Mouse (Mus musculus): ENCODE results near the gene Rpl12. TPM values are rescaled to one million over a fixed set of nuclear protein-coding genes. Genes with fewer than 3 reads are reported as not detected.
A peak's percentile ranks its signal among the peaks of the same experiment; 100 is the strongest.
"Not testable (repeated sequence)": the region's sequence is repeated elsewhere in the genome, so short reads cannot be mapped to it uniquely, and the experiment has no call there.

Rpl12 gene
- total RNA-seq, 2 experiments from 2014 or later = 2,545 to 2,750 TPM

DNA sequence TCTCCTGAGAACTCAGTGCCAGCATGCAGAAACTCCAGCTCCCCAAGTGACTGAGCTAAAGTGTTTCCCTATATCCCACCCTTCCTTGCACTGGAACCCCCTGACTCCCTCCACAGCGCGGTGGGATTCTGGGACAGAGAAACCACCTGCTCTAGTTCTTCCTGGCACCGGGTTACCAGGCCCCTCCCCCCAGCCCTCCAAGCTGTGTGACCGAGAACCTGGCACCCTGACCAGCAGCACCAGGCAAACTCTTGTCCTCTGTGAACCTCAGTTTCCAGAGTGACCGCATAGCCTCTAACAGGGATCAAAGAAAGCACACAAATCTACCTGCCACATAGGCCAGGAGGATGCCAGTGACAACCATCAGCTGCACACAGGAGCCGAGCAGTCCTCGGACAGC, 18.3 kb downstream of the Rpl12 start:
- no peak for ATAC-seq (replicated peaks; ENCODE audit: poor library complexity)

DNA sequence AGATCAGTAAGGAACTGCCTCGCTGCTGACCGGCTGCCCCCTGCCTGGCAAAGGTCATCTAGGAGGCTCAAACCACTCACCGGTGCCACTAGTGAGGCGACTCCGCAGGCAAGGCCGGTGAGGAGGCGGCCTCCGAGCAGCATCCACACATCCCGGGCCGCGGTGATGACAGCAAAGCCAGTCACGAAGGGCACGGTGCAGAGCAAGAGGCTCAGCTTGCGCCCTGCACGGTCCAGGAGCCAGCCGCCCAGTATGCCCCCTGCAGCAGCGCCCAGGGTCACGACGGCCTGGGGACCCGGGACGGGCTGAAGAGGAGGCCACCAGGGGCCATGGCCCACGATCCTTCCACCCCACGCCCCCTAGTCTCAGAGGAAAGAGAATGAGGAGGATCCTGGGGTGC, 19.9 kb downstream of the Rpl12 start:
- peak; percentile 25 for ATAC-seq (replicated peaks; ENCODE audit: poor library complexity)

DNA sequence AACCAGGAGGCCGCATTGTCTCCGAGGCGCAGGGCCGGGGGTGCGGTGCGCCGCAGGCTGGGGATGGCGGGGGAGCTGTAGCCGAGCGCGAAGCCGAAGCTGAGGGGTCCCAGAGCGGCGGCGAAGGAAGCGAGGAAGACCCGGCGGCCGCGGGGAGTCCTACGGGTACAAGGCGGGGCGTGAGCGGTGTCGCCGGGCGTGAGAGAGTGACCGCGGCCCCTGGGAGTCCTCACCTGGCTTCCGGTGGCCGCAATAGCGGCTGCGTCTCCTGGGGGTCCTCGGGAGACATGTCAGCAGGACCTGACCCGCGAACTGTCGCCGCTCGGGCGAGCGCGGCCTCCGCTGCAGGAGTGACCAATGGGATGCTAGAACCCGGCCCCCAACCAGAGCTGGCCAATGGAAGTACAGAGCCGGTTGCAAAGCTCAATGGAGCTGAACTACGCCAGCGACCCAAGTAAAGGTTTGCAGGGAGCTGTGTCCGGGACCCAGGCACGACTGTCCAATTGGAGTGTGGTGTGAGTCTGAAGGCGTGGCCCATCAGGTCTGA, 20.4 kb downstream of the Rpl12 start, which contains the start of gene Slc2a8:
Gene Slc2a8 (minus strand): TSS at position 359 of the 547 bp plus-strand sequence.
- peak; percentile 95 for ATAC-seq (replicated peaks; ENCODE audit: poor library complexity)

DNA sequence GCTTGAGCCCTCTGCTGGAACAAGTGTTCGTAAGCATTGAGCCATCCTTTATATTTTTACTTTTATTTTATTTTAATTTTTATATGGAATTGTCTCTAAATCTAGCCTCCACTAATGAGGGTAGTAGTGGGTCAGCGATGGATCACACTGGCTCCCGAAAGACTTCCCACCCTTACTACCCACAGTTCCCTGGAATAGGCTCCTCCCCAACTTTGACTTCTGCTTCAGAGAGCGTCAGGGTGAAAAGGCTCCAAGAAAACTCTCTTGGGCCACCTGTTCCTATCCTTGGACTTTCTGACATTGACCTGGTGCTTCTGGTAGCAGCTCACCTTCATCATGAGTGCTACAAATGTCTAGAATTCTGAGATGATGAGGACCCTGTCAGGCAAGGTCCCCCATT, 21.3 kb downstream of the Rpl12 start:
- ATAC-seq (replicated peaks; ENCODE audit: poor library complexity) = no peak

DNA sequence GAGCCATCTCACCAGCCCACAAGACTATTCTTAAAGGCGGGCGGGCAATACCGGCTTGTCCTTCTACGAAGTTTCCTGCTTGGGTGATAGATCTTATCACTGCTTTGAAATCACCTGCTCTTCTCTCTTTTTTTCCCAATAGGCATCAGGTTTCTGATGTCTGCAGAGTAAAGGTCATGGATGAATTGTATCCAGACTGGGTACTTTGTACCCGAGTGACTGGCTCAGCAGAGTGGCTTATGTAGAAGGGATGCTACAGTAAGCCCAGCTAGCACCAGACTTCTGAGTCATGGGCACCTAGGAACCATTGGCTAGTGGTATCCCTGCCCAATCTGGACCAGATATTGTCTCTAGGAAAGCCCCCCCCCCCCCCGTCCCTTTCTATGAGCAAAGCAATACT, 22.3 kb downstream of the Rpl12 start:
- no peak for ATAC-seq (replicated peaks; ENCODE audit: poor library complexity)

DNA sequence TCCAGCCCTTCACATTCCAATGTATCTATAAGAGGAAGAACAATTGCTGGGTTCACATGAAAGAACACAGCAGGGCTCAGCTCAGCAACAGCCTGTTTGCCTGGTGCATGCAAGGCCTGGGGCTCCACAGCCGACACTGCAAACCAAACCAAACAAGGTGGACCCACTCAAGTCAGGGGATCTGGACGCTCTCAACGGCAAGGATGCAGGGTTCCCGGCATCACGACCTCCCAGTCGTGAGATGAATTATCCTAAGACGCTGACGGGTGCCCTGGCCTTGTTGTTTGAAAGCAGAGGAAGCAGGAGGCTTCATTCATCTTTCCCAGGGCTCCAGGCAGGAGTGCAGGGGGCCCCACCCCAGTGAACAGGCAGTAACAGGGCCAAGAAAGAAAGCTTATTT, 24.5 kb downstream of the Rpl12 start:
- no peak for ATAC-seq (replicated peaks; ENCODE audit: poor library complexity)

DNA sequence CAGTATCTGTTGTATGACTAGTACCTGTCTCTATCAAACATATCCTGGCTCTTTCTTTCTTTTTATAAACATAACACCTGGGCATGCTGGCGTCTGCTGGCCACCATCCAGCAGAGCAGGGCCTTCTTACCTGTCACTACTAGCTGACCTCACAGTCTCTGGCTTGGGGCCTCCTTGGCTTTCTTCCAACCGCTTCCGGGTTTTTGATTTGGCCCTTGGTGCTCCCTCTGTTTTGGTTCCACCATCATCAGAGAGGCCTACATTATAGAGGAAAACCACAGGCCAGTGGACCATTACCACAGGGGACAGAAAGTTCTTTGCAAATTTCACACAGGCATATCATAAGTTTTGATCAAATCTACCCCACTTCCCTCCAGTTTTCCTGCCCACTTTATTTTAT, 28.0 kb downstream of the Rpl12 start:
- no peak for ATAC-seq (replicated peaks; ENCODE audit: poor library complexity)

DNA sequence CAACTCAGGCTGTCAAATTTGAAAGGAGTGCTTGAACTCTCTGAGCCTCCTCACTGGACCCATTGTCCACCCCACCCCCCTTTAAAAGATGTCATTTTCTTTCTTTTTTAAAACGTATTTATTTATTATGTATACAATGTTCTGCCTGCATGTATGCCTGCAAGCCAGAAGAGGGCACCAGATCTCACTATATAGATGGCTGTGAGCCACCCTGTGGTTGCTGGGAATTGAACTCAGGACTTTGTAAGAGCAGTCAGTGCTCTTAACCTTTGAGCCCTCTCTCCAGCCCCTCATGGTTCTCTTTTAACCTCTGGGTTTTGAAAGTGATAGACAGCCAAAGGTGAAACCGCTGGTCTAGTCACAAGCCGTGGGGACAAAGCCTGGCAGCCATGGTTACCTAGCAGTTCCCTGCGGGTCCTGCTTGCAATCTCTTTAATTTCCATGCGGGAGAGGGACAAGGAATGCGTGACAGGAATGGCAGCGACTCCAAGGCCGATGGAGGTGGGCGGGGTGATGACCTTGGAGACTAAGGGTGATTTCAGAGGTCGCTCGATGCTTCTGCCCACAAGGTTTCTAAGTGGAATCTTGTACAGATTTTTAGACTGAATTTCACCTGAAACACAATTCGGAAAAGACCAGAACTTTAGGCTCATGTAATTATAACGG, 28.9 kb downstream of the Rpl12 start:
- ATAC-seq (replicated peaks; ENCODE audit: poor library complexity) = no peak

DNA sequence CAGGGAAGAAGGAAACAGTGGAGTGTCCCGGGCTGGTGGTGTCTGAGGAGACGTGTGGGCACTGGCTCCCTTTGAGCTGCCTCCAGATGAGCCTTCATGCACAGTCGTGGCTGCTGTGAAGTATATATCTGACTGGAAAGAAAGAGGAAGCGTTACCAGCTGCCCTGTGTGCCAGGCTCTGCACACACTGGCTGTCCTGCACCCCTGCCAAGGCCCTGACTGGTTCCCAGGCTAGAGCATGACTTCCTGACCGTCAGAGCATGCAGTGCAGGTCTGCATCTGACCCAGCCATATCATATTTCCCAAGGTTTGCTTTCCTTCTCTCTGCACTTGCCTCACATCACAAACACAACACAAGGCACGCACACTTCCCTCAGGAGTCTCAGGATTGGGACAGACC, 30.8 kb downstream of the Rpl12 start:
- ATAC-seq (replicated peaks; ENCODE audit: poor library complexity) = peak; percentile 86

DNA sequence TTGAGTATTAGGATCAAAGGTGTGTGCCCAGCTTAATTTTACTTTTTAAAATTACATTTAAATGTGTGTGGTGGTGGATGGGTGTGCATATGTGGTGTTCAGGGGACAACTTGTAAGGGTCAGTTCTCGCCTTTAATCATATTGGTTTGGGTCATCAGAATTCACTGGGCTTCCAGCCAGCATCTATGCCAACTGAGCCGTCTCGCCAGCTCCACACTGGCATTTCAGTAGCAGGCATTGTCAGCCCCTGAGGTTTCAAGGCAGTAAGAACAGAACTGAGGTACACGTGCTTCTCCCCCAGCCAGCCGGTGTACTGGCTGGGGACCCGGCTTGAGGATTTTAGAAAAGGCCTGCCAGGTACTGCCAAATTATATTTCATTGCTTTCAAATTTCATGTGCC, 35.7 kb downstream of the Rpl12 start:
- no peak for ATAC-seq (replicated peaks; ENCODE audit: poor library complexity)

DNA sequence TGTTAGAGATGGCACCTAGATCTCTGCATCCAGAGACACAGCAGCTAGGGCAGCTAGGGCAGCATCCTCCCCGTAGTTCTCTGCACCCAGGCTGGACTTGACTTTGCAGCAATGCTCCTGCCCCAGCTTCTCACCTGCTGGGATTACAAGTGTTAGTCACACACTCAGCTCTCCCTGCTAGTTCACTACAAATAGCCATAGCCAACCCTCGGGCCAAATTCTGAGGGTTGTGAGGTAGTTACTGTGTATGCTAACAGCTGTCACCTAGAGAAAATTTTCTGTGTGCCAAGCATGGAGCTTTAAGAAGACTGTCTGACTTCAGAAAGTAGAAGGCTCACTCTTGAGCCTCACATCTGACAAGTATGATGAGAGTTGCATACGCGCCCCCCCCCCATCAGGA, 36.4 kb downstream of the Rpl12 start:
- no peak for ATAC-seq (replicated peaks; ENCODE audit: poor library complexity)

DNA sequence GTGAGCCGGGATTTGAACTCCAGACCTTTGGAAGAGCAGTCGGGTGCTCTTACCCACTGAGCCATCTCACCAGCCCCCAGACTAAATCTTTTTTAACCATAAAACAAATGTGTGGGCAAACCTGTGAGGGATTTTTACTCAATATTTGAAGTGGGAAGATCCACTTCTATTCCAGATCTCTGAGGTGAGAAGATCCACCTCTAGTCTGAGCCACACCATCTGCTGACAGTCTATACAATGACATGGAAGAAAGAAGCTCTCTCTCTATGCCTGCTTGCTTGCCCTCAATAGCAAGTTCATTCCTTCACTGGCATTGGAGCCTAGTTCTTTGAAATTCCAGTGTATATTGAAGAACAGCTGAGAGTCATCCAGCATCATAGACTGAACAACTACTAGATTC, 38.4 kb downstream of the Rpl12 start:
- no peak for ATAC-seq (replicated peaks; ENCODE audit: poor library complexity)

DNA sequence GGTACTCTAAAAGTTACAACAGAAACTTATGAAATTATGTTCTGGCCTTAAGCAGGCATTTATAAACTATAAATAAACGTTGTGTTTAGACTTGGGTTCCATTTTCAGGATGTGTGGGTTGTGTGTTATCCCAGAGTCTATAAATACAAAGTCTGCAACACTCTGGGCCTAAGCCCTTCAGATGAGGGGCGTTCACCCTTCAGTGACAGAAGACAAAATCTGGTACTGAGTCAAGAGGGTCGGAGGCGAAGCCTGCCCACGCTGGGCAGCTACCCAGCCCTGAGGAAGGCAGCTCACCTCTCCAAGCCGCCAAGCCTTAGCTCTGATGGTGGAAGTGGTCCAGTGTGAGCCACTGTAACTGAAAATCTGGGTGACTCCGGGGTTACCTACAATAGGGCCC, 40.8 kb downstream of the Rpl12 start:
- no peak for ATAC-seq (replicated peaks; ENCODE audit: poor library complexity)

DNA sequence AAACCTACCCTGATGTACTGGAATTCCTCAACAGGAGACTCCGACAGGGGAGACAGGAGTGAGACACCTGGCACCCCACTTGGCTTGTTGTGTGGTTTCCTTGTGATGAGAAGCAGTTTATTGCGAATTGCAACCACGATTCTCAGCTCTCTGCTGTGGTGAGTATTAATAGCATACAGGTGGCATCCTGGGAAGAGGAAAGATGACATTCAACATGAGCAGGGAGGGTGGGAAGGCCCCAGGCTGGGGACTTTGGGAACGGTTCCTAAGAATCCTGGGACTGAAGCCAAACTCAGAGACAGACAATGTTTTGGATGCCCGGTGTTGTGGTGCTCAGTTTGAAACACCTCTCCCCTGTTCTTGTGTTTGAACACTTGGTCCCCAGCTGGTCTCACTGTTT, 43.7 kb downstream of the Rpl12 start:
- ATAC-seq (replicated peaks; ENCODE audit: poor library complexity) = no peak

DNA sequence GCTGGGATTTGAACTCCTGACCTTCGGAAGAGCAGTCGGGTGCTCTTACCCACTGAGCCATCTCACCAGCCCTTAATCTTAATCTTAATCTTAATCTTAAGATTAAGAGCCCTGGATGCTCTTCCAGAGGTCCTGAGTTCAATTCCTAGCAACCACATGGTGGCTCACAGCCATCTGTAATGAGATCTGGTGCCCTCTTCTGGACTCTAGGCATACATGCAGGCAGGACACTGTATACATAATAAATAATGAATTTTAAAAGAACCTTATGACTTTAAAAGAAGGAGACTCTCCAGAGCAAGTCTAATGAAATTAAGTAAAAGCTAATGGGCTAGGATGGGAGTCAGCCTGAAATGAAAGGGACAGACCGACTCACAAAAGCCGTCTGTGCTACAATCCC, 47.7 kb downstream of the Rpl12 start:
- ATAC-seq (replicated peaks; ENCODE audit: poor library complexity) = not testable (repeated sequence)

DNA sequence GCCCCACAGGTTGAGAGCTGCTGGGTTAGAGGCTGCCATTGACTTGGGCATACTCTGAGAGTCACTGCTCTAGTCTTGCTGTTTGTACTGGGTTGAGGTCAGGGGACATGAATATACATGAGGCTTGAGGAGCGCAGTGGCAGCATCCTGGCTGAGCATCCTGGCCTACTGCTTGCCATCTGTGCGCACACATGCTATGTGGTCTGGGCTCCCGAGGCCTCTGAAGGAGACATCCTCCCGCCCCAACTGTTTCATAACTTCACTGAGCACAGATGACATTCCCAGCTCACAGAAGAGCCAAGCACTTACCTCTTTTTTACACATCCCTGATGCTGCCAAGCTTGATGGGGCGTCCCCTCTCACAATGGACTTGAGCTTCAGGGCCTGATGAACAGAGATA, 53.5 kb downstream of the Rpl12 start:
- no peak for ATAC-seq (replicated peaks; ENCODE audit: poor library complexity)

Other genes starting within 250 kb of the Rpl12 start
- gene Cdk9, start 248.5 kb upstream of the Rpl12 start, total RNA-seq (2015) = 63.4 and 79.2 TPM in 2 replicates
- gene Cdk9, start 248.5 kb upstream of the Rpl12 start, total RNA-seq (2017) = 39.3 and 42.5 TPM in 2 replicates
- gene Sh2d3c, start 240.5 kb upstream of the Rpl12 start, total RNA-seq (2015) = 18.2 and 19.9 TPM in 2 replicates
- 10.3 and 10.7 TPM in 2 replicates for gene Sh2d3c, start 240.5 kb upstream of the Rpl12 start, total RNA-seq (2017)
- gene 6330409D20Rik, start 220.5 kb upstream of the Rpl12 start, total RNA-seq (2015) = not detected in 2 replicates
- gene 6330409D20Rik, start 220.5 kb upstream of the Rpl12 start, total RNA-seq (2017) = not detected in 2 replicates
- gene Tor2a, start 204.3 kb upstream of the Rpl12 start, total RNA-seq (2015) = 25.1 and 26.7 TPM in 2 replicates
- gene Tor2a, start 204.3 kb upstream of the Rpl12 start, total RNA-seq (2017) = 16.2 and 24.5 TPM in 2 replicates
- 0.12 TPM in 1 of 2 replicates, not detected in the other for gene Ttc16, start 185.9 kb upstream of the Rpl12 start, total RNA-seq (2015)
- gene Ttc16, start 185.9 kb upstream of the Rpl12 start, total RNA-seq (2017) = 0.41 TPM in 1 of 2 replicates, not detected in the other
- gene Ptrh1, start 185.8 kb upstream of the Rpl12 start, total RNA-seq (2015) = 2.7 and 2.9 TPM in 2 replicates
- 1.4 TPM in 2 replicates for gene Ptrh1, start 185.8 kb upstream of the Rpl12 start, total RNA-seq (2017)
- gene Cfap157, start 177.1 kb upstream of the Rpl12 start, total RNA-seq (2015) = not detected in 2 replicates
- not detected in 2 replicates for gene Cfap157, start 177.1 kb upstream of the Rpl12 start, total RNA-seq (2017)
- 2.9 and 4.7 TPM in 2 replicates for gene Stxbp1, start 114.3 kb upstream of the Rpl12 start, total RNA-seq (2015)
- 1.6 and 3.7 TPM in 2 replicates for gene Stxbp1, start 114.3 kb upstream of the Rpl12 start, total RNA-seq (2017)
- 3.3 and 3.5 TPM in 2 replicates for gene Fam129b, start 85.4 kb upstream of the Rpl12 start, total RNA-seq (2015)
- 6.5 and 6.8 TPM in 2 replicates for gene Fam129b, start 85.4 kb upstream of the Rpl12 start, total RNA-seq (2017)
- 2.9 and 3.0 TPM in 2 replicates for gene Lrsam1, start 55 bp downstream of the Rpl12 start, total RNA-seq (2015)
- 3.5 and 3.7 TPM in 2 replicates for gene Lrsam1, start 55 bp downstream of the Rpl12 start, total RNA-seq (2017)
- 2.6 and 2.9 TPM in 2 replicates for gene Slc2a8, start 20.5 kb downstream of the Rpl12 start, total RNA-seq (2015)
- gene Slc2a8, start 20.5 kb downstream of the Rpl12 start, total RNA-seq (2017) = 2.2 and 3.5 TPM in 2 replicates
- 0.12 TPM in 1 of 2 replicates, not detected in the other for gene Garnl3, start 170.1 kb downstream of the Rpl12 start, total RNA-seq (2015)
- gene Garnl3, start 170.1 kb downstream of the Rpl12 start, total RNA-seq (2017) = 0.03 TPM in 1 of 2 replicates, not detected in the other